Mouse (Mus musculus) neural tube, embryonic 14.5 days (tissue): ENCODE measurements around the gene Fgg. TPM values are rescaled to one million over a fixed set of nuclear protein-coding genes. Genes with fewer than 3 reads are reported as not detected.

ENCODE experiments used
- ATAC-seq: fragments of 200-750 bp; cut with Nextera tagmentation; 2 replicates; pipeline ENCODE4 v1.8.0; 2017; ENCODE audit warnings: low read depth, mild to moderate bottlenecking, moderate TSS enrichment, moderate library complexity
- H3K27ac ChIP-seq: fragments of 300-500 bp; sonication (generic); 2 replicates; pipeline ENCODE4 v1.5.1; 2014; ENCODE audit warnings: low read depth, mild to moderate bottlenecking, control low read depth, low read length, moderate library complexity, mixed read lengths
- H3K27me3 ChIP-seq: fragments of 300-500 bp; sonication (generic); 2 replicates; pipeline ENCODE4 v1.6.1; 2014; ENCODE audit warnings: low read length; ENCODE audit not compliant: control insufficient read depth, insufficient read depth
- H3K36me3 ChIP-seq: fragments of 300-500 bp; sonication (generic); 2 replicates; pipeline ENCODE4 v1.6.1; 2014; ENCODE audit warnings: low read length, mixed read lengths; ENCODE audit not compliant: control insufficient read depth, insufficient read depth
- H3K4me1 ChIP-seq: fragments of 300-500 bp; sonication (generic); 2 replicates; pipeline ENCODE4 v1.6.1; 2014; ENCODE audit warnings: low read length; ENCODE audit not compliant: control insufficient read depth, insufficient read depth
- H3K4me2 ChIP-seq: fragments of 300-500 bp; sonication (generic); 2 replicates; pipeline ENCODE4 v1.6.1; 2014; ENCODE audit warnings: mild to moderate bottlenecking, low read depth, low read length, control low read depth
- H3K4me3 ChIP-seq: fragments of 300-500 bp; sonication (generic); 2 replicates; pipeline ENCODE4 v1.5.1; 2014; ENCODE audit warnings: low read depth, low read length, control low read depth, mixed read lengths
- H3K9ac ChIP-seq: fragments of 300-500 bp; sonication (generic); replicated peaks from 2 replicates; pipeline ENCODE4 v1.6.1; 2014; ENCODE audit warnings: low read depth, mild to moderate bottlenecking, control low read depth, low read length, mixed read lengths
- H3K9me3 ChIP-seq: fragments of 300-500 bp; sonication (generic); 2 replicates; pipeline ENCODE4 v1.6.1; 2016; ENCODE audit warnings: low read length; ENCODE audit not compliant: control insufficient read depth
- WGBS: fragments of 180-500 bp; shearing (Covaris S2); extraction: QIAGEN DNeasy Blood & Tissue Kit; methylation state at CpG from one replicate; pipeline ENCODE4 v1.1.7; 2014; 5-methylcytosine and 5-hydroxymethylcytosine counted together
- polyA plus RNA-seq: library from polyadenylated mRNA; unstranded; fragments of >200 nt; fragmentation: Nextera tagmentation; extraction: Ambion mirVana; gene quantifications from 2 replicates; pipeline ENCODE4 v1.2.1, GENCODE M21; 2014

Fgg gene
- polyA plus RNA-seq, 1 experiment from 2014 or later = 0.23 TPM

DNA sequence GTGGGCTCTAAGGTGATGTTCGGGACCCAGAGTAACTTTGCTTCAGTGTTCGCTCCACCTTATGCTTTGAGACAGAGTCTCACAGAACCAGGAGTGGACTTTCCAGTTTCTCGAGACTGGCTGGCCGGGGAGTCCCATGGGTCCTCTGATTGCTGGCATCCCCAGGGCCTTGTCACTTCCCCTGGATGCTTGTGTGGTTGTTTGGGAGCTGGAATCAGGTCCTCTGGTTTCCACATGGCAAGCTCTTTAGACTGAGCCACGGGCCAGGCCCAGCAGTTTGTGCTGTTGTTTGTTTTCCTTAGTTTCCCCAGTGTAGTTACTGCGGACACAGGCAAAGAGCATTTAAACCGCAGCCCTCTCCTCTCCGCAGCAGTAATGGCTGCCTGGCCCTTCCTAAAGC lies 26.3 kb downstream of the Fgg start:
- ATAC-seq = no peak

GRCm38 (mm10) chr3:83038865-83039264 lies 31.3 kb downstream of the Fgg start:
- no peaks in the 10 kb centered on the region for H3K4me1 ChIP-seq
- no peaks in the 10 kb centered on the region for H3K36me3 ChIP-seq
- H3K27ac ChIP-seq = no peak overlapping the region
- H3K4me2 ChIP-seq = no peak overlapping the region
- H3K9ac ChIP-seq = no peak overlapping the region
- 74% methylated on average over 2 of the region's 2 CpGs for whole genome bisulfite sequencing
- H3K27me3 ChIP-seq = no peaks in the 10 kb centered on the region
- H3K4me3 ChIP-seq = no peak overlapping the region
- no peak for ATAC-seq
- H3K9me3 ChIP-seq = no peaks in the 10 kb centered on the region

More for the DNA sequence above, 26.3 kb downstream of the Fgg start:
- Histone ChIP-seq H3K4me1 (no peaks in the 10 kb centered on the region), H3K36me3 (no peaks in the 10 kb centered on the region), H3K9me3 (no peaks in the 10 kb centered on the region), H3K4me2 (no peak overlapping the region), H3K4me3 (no peak overlapping the region), H3K27ac (no peak overlapping the region), H3K27me3 (no peaks in the 10 kb centered on the region), H3K9ac (no peak overlapping the region)
- WGBS = 84% methylated on average over 8 of the region's 8 CpGs

DNA sequence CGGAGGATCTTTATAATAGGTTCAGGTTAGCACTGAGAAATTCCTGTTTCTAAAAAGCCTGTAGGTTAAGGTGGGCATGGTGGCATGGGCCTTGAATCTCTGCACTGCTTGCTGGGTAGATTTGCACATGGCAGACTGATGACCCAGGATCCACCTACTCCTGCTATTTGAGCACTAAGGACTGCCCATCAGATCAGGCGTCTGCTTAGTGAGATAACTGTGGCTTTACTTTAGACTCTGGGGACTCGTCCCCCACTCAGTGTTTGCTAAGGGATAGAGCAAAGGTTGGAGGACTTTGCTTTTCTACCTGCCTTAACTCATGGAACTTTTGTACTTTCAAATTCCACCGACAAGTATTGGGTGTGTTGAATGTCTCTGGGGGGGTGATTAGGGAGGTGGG lies 32.1 kb downstream of the Fgg start:
- H3K4me1 ChIP-seq = no peaks in the 10 kb centered on the region
- no peak overlapping the region for H3K4me2 ChIP-seq
- H3K27ac ChIP-seq = no peak overlapping the region
- no peak overlapping the region for H3K4me3 ChIP-seq
- no peak for ATAC-seq
- no peaks in the 10 kb centered on the region for H3K36me3 ChIP-seq
- H3K9ac ChIP-seq = no peak overlapping the region
- no peaks in the 10 kb centered on the region for H3K27me3 ChIP-seq
- no peaks in the 10 kb centered on the region for H3K9me3 ChIP-seq
- 81% methylated on average over 4 of the region's 4 CpGs for WGBS

DNA sequence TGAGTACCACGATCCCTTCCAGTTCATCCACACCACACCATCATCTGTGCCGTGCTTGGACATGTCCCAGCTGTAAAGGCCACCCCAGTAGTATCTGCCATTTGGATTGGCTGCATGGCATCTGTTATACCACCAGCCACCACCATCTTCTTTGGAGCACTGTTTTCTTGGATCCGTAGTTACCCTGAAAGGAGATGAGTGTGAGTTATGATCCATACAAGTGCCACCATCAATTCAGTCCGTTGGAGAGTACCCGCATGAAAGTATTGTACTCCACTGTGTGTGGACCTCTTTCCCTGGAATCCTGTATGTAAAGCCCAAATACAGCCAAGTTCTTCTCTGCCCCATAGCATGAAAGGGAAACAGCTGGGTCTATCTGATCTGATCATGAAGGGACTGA lies 34.9 kb downstream of the Fgg start:
- Histone ChIP-seq H3K27ac (no peak overlapping the region), H3K27me3 (no peaks in the 10 kb centered on the region), H3K4me2 (no peak overlapping the region), H3K36me3 (no peaks in the 10 kb centered on the region), H3K4me3 (no peak overlapping the region), H3K9ac (no peak overlapping the region), H3K9me3 (no peaks in the 10 kb centered on the region), H3K4me1 (no peaks in the 10 kb centered on the region)
- no peak for ATAC-seq
- 89% methylated on average over 5 of the region's 5 CpGs for WGBS

DNA sequence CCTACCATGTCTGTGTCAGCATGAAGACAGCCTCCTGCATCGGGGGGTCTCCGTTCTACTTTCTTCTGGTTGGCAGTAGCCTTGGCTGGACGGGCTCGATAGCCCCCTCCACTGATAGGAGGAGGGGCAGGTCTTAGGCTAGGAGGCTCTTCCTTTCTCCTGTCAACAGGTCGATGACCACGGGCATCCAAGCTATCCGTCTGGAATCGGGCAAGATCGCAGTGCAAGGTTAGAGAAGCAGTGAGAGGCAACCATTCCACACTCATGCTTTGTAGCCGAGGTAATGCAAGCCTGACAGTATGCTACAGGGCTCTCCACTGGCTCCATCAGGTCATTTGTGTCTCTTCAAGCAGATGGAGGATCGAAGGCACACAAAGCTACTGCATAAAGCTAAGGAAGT lies 39.1 kb downstream of the Fgg start:
- H3K9me3 ChIP-seq = no peaks in the 10 kb centered on the region
- WGBS = 87% methylated on average over 11 of the region's 11 CpGs
- H3K27me3 ChIP-seq = no peaks in the 10 kb centered on the region
- H3K4me3 ChIP-seq = no peak overlapping the region
- no peaks in the 10 kb centered on the region for H3K4me1 ChIP-seq
- no peak overlapping the region for H3K4me2 ChIP-seq
- no peak overlapping the region for H3K9ac ChIP-seq
- no peak overlapping the region for H3K27ac ChIP-seq
- ATAC-seq = no peak
- H3K36me3 ChIP-seq = no peaks in the 10 kb centered on the region

DNA sequence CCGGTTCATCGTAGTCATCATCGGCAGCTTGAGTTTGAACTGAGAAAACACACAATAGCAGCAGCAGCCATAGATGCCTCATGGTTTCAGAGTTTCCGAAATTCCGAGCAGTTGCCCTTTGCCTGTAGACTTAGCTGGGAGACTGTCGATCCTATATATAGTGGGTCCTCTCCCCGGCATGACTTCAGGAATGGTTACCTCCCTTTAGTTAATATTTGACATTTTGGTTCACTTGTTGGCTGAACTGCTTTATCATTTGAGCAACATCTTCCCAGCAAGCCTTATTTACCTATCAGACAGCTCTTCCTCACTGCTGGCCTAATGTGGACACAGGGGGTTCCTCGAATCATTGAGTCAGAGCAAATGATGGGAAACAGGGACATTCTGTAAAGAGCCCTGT lies 42.2 kb downstream of the Fgg start, which contains the start of gene Fgb:
Gene Fgb (minus strand): TSS at position 184 of the 400 bp plus-strand sequence.
- H3K4me1 ChIP-seq = no peaks in the 10 kb centered on the region
- ATAC-seq = no peak
- H3K9me3 ChIP-seq = no peaks in the 10 kb centered on the region
- no peaks in the 10 kb centered on the region for H3K27me3 ChIP-seq
- no peak within 1 kb of the TSS for H3K27ac ChIP-seq
- no peak within 1 kb of the TSS for H3K4me3 ChIP-seq
- WGBS = 82% methylated on average over 8 of the region's 8 CpGs
- no peak within 1 kb of the TSS for H3K4me2 ChIP-seq
- no peak within 1 kb of the TSS for H3K9ac ChIP-seq
- no peaks in the 10 kb centered on the region for H3K36me3 ChIP-seq

DNA sequence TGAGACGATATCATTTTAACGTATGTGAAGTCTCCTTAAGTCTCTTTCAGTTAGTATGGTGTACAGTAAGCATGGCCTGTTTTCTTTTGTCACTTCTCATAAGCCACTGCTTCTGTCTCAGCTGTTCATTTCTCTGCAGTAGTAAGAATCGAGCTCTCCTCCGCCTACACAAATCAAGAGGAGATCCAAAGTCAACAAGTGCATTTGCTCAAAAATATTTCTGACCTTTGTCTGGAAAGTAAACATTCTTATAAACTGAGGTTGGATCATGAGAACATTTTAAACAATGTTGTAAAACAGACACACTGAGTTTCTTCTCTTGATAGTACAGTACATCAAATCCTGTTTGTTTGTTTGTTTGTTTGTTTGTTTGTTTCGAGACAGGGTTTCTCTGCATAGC lies 43.1 kb downstream of the Fgg start:
- ATAC-seq = no peak
- no peak overlapping the region for H3K9ac ChIP-seq
- H3K4me1 ChIP-seq = no peaks in the 10 kb centered on the region
- no peak overlapping the region for H3K4me3 ChIP-seq
- WGBS = 86% methylated on average over 5 of the region's 5 CpGs
- H3K27me3 ChIP-seq = no peaks in the 10 kb centered on the region
- no peak overlapping the region for H3K4me2 ChIP-seq
- no peak overlapping the region for H3K27ac ChIP-seq
- H3K36me3 ChIP-seq = no peaks in the 10 kb centered on the region
- no peaks in the 10 kb centered on the region for H3K9me3 ChIP-seq

DNA sequence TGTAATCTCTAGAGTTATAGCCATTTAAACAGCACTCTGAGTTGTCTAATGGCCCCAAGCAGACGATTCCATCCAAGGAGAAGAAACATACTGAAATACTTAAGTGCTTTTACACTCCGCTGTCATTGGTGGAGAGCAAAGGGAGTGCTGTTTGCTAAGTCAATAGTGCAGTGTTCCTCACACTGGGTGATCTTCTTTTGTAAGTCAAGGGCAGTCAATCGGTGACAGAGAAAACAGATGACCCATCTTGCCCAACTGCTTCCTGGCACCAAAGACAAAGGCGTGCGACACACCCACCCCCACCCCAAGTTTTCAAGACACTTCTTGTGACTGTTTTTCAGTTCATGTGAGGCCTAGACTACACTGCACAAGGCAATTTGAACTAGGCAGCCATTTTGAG lies 44.6 kb downstream of the Fgg start:
- no peaks in the 10 kb centered on the region for H3K36me3 ChIP-seq
- H3K4me1 ChIP-seq = peaks cover 9% of the 10 kb centered on the region
- H3K4me2 ChIP-seq = no peak overlapping the region
- H3K27me3 ChIP-seq = no peaks in the 10 kb centered on the region
- H3K4me3 ChIP-seq = no peak overlapping the region
- no peak overlapping the region for H3K27ac ChIP-seq
- no peak for ATAC-seq
- H3K9ac ChIP-seq = no peak overlapping the region
- 72% methylated on average over 5 of the region's 5 CpGs for WGBS
- no peaks in the 10 kb centered on the region for H3K9me3 ChIP-seq

DNA sequence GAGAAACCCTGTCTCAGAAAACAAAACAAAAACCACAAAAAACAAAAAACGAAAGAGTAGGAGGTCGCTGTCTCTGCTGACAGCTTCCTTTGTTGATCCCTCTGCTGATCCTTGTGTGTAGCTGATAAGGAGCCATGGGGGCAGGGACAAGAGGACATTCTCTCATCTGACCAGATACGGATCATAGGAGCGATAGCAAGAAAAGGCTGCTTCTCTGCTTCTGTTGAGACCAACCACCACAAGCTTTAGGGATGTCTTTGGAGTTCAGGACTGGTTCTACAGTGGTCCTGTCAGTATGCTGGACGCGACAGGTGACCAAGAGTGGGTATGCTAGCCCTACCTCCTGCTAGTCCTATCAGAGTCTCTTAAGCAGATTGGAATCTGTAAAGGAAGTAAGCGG lies 45.6 kb downstream of the Fgg start:
- Histone ChIP-seq H3K4me2 (no peak overlapping the region), H3K9ac (no peak overlapping the region), H3K36me3 (no peaks in the 10 kb centered on the region), H3K4me3 (no peak overlapping the region), H3K27ac (no peak overlapping the region), H3K4me1 (peaks cover 9% of the 10 kb centered on the region), H3K9me3 (no peaks in the 10 kb centered on the region), H3K27me3 (no peaks in the 10 kb centered on the region)
- WGBS = 90% methylated on average over 7 of the region's 7 CpGs
- no peak for ATAC-seq

GRCm38 (mm10) chr3:83053758-83054157 lies 46.2 kb downstream of the Fgg start:
- no peak for ATAC-seq
- Histone ChIP-seq H3K36me3 (0 out of 2 replicates have a peak, but pooled peaks cover 4% of the 10 kb centered on the region), H3K27me3 (no peaks in the 10 kb centered on the region), H3K27ac (no peak overlapping the region), H3K4me1 (peaks cover 9% of the 10 kb centered on the region), H3K4me3 (no peak overlapping the region), H3K4me2 (no peak overlapping the region), H3K9ac (no peak overlapping the region), H3K9me3 (no peaks in the 10 kb centered on the region)
- WGBS = 41% methylated on average over 10 of the region's 10 CpGs
